Mouse (Mus musculus) hindbrain, postnatal 0 days (tissue): ENCODE measurements around the gene Mia2. TPM values are rescaled to one million over a fixed set of nuclear protein-coding genes. Genes with fewer than 3 reads are reported as not detected.

Source experiments
- ATAC-seq: fragments of 200-750 bp; cut with Nextera tagmentation; 2 replicates; pipeline ENCODE4 v1.8.0; 2017; ENCODE audit warnings: mild to moderate bottlenecking, moderate TSS enrichment, moderate library complexity
- DNase-seq: peaks from one replicate; pipeline ENCODE4 v3.0.0-alpha.2; 2015; ENCODE audit warnings: low spot score
- H3K27ac ChIP-seq: fragments of 300-500 bp; sonication (generic); 2 replicates; pipeline ENCODE4 v1.5.1; 2014; ENCODE audit warnings: mild to moderate bottlenecking
- H3K27me3 ChIP-seq: fragments of 300-500 bp; sonication (generic); 2 replicates; pipeline ENCODE4 v1.6.1; 2014; ENCODE audit warnings: low read length, mixed read lengths; ENCODE audit not compliant: insufficient read depth
- H3K36me3 ChIP-seq: fragments of 300-500 bp; sonication (generic); 2 replicates; pipeline ENCODE4 v1.6.1; 2014; ENCODE audit warnings: low read length, mixed read lengths; ENCODE audit not compliant: insufficient read depth
- H3K4me1 ChIP-seq: fragments of 300-500 bp; sonication (generic); 2 replicates; pipeline ENCODE4 v1.6.1; 2014; ENCODE audit warnings: antibody characterized with exemption, low read length, mixed read lengths; ENCODE audit not compliant: insufficient read depth
- H3K4me2 ChIP-seq: fragments of 300-500 bp; sonication (generic); 2 replicates; pipeline ENCODE4 v1.6.1; 2014; ENCODE audit warnings: low read depth, mild to moderate bottlenecking, low read length, moderate library complexity, mixed read lengths
- H3K4me3 ChIP-seq: fragments of 300-500 bp; sonication (generic); 2 replicates; pipeline ENCODE4 v1.5.1; 2014; ENCODE audit warnings: low read length
- H3K9ac ChIP-seq: fragments of 300-500 bp; sonication (generic); replicated peaks from 2 replicates; pipeline ENCODE4 v1.6.1; 2014; ENCODE audit warnings: mild to moderate bottlenecking, low read length, moderate library complexity, mixed read lengths
- H3K9me3 ChIP-seq: fragments of 300-500 bp; sonication (generic); 2 replicates; pipeline ENCODE4 v1.6.1; 2016; ENCODE audit warnings: low read length, mixed read lengths
- CTCF ChIP-seq: IDR thresholded peaks from 2 replicates; pipeline ENCODE4 v1.5.1; 2016; ENCODE audit warnings: antibody characterized with exemption, control low read depth, low read depth
- WGBS: fragments of 180-500 bp; shearing (Covaris S2); extraction: QIAGEN DNeasy Blood & Tissue Kit; methylation state at CpG from one replicate; pipeline ENCODE4 v1.1.7; 2014; 5-methylcytosine and 5-hydroxymethylcytosine counted together
- polyA plus RNA-seq: library from polyadenylated mRNA; unstranded; fragments of >200 nt; fragmentation: Nextera tagmentation; extraction: Ambion mirVana; gene quantifications from 2 replicates; pipeline ENCODE4 v1.2.1, GENCODE M21; 2015
- total RNA-seq: library from RNA; depleted of rRNA; stranded (reverse); fragments of >200 nt; gene quantifications from 2 replicates; pipeline ENCODE4 v1.2.3, GENCODE M21; 2014

Gene Mia2
- total and polyA plus RNA-seq, 2 experiments from 2014 or later, result 24.9 to 38.2 TPM

- no peaks in the 10 kb centered on the region for H3K9me3 ChIP-seq
Measured at GRCm38 (mm10) chr12:59145130-59145529, 49.5 kb downstream of the Mia2 start.

GRCm38 (mm10) chr12:59149691-59150090 is 54.1 kb downstream of the Mia2 start:
- 86% methylated on average over 4 of the region's 4 CpGs for WGBS
- DNase-seq, result no peak
- Histone ChIP-seq H3K4me2 (no peak overlapping the region), H3K4me1 (no peaks in the 10 kb centered on the region), H3K4me3 (no peak overlapping the region), H3K9ac (no peak overlapping the region), H3K27ac (no peak overlapping the region), H3K9me3 (no peaks in the 10 kb centered on the region), H3K36me3 (peaks cover 35% of the 10 kb centered on the region), H3K27me3 (no peaks in the 10 kb centered on the region)
- no peak for ATAC-seq
- no peak for TF ChIP-seq CTCF

More at GRCm38 (mm10) chr12:59145130-59145529, 49.5 kb downstream of the Mia2 start:
- no peaks in the 10 kb centered on the region for H3K4me1 ChIP-seq
- no peak overlapping the region for H3K9ac ChIP-seq
- no peaks in the 10 kb centered on the region for H3K27me3 ChIP-seq
- DNase-seq (no peak), ATAC-seq (no peak)
- H3K4me2 ChIP-seq, result no peak overlapping the region
- peaks cover 37% of the 10 kb centered on the region for H3K36me3 ChIP-seq
- no peak overlapping the region for H3K4me3 ChIP-seq
- TF ChIP-seq CTCF, result no peak
- H3K27ac ChIP-seq, result no peak overlapping the region

DNA sequence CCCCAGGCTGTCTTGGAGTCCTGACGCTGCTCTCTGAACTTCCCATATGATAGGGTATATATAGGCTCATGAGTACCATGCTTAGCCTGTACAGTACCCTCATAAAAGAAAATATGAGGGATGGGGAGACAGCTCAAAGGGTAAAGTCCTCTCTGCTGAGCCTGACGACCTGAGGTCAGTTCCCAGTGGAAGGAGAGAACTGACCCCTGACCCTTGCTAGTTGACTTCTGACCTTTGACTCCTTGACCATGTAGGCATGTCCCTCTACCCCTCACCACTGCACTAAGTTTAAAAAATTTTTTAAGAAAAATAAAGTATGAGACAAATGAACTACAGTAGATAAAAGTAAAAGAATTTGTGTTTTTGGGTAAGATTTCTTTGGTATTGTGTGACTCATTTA is 65.5 kb downstream of the Mia2 start:
- ATAC-seq (no peak), DNase-seq (no peak)
- Histone ChIP-seq H3K4me1 (no peaks in the 10 kb centered on the region), H3K9ac (no peak overlapping the region), H3K36me3 (peaks cover 25% of the 10 kb centered on the region), H3K9me3 (no peaks in the 10 kb centered on the region), H3K27me3 (no peaks in the 10 kb centered on the region), H3K27ac (no peak overlapping the region), H3K4me2 (no peak overlapping the region), H3K4me3 (no peak overlapping the region)
- TF ChIP-seq CTCF, result no peak
- 52% methylated on average over 2 of the region's 2 CpGs for WGBS

- Histone ChIP-seq H3K27me3 (no peaks in the 10 kb centered on the region), H3K4me1 (no peaks in the 10 kb centered on the region), H3K9me3 (no peaks in the 10 kb centered on the region), H3K9ac (no peak overlapping the region), H3K4me3 (no peak overlapping the region), H3K36me3 (peaks cover 25% of the 10 kb centered on the region), H3K4me2 (no peak overlapping the region), H3K27ac (no peak overlapping the region)
- WGBS, result 95% methylated on average over 2 of the region's 2 CpGs
- no peak for ATAC-seq
- no peak for DNase-seq
- no peak for TF ChIP-seq CTCF
Measured at GRCm38 (mm10) chr12:59162797-59163196, 67.2 kb downstream of the Mia2 start.

- DNase-seq, result no peak
- no peak overlapping the region for H3K9ac ChIP-seq
- H3K4me3 ChIP-seq, result no peak overlapping the region
- no peak overlapping the region for H3K27ac ChIP-seq
- peaks cover 19% of the 10 kb centered on the region for H3K36me3 ChIP-seq
- H3K4me1 ChIP-seq, result no peaks in the 10 kb centered on the region
- TF ChIP-seq CTCF, result no peak
- H3K27me3 ChIP-seq, result no peaks in the 10 kb centered on the region
- H3K9me3 ChIP-seq, result no peaks in the 10 kb centered on the region
- H3K4me2 ChIP-seq, result no peak overlapping the region
- ATAC-seq, result no peak
- 97% methylated on average over 6 of the region's 6 CpGs for WGBS
Measured at GRCm38 (mm10) chr12:59164522-59164921, 68.9 kb downstream of the Mia2 start.

DNA sequence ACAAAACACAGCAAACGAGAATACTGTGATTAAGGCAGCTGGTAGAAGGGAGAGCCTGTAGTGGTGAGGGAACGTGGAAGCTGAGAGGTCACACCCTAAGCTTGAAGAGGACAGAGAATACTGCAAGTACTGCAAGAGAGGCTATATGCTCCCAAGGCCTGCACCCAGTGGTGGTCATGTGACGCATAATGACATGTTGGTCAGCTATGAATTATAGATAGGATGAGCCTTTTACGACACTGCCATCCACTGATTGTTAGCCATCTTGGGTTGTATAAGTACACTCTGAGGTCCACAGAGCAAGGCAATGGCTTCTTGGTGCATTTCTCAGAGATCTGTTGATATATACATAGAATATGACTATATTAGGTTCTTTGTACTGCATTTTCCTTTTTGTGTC is 71.0 kb downstream of the Mia2 start:
- peaks cover 22% of the 10 kb centered on the region for H3K36me3 ChIP-seq
- H3K4me3 ChIP-seq, result no peak overlapping the region
- DNase-seq (no peak), ATAC-seq (no peak)
- no peak overlapping the region for H3K27ac ChIP-seq
- H3K9me3 ChIP-seq, result no peaks in the 10 kb centered on the region
- WGBS, result 91% methylated on average over 4 of the region's 4 CpGs
- H3K4me2 ChIP-seq, result no peak overlapping the region
- H3K9ac ChIP-seq, result no peak overlapping the region
- no peaks in the 10 kb centered on the region for H3K4me1 ChIP-seq
- TF ChIP-seq CTCF, result no peak
- no peaks in the 10 kb centered on the region for H3K27me3 ChIP-seq

- no peak overlapping the region for H3K4me3 ChIP-seq
- no peak overlapping the region for H3K9ac ChIP-seq
- no peaks in the 10 kb centered on the region for H3K4me1 ChIP-seq
- DNase-seq (no peak), ATAC-seq (no peak)
- WGBS, result 77% methylated on average over 4 of the region's 4 CpGs
- H3K4me2 ChIP-seq, result no peak overlapping the region
- no peaks in the 10 kb centered on the region for H3K27me3 ChIP-seq
- TF ChIP-seq CTCF, result no peak
- H3K27ac ChIP-seq, result no peak overlapping the region
- H3K36me3 ChIP-seq, result peaks cover 15% of the 10 kb centered on the region
- no peaks in the 10 kb centered on the region for H3K9me3 ChIP-seq
Measured at GRCm38 (mm10) chr12:59169935-59170334, 74.3 kb downstream of the Mia2 start.

- H3K27ac ChIP-seq, result no peak overlapping the region
- 74% methylated on average over 3 of the region's 3 CpGs for WGBS
- no peaks in the 10 kb centered on the region for H3K27me3 ChIP-seq
- TF ChIP-seq CTCF, result no peak
- no peaks in the 10 kb centered on the region for H3K4me1 ChIP-seq
- H3K9me3 ChIP-seq, result no peaks in the 10 kb centered on the region
- no peak overlapping the region for H3K9ac ChIP-seq
- H3K4me3 ChIP-seq, result no peak overlapping the region
- no peak for ATAC-seq
- DNase-seq, result no peak
- H3K4me2 ChIP-seq, result no peak overlapping the region
- peaks cover 37% of the 10 kb centered on the region for H3K36me3 ChIP-seq
Measured at GRCm38 (mm10) chr12:59177814-59178213, 82.2 kb downstream of the Mia2 start.
